Mouse (Mus musculus) kidney, postnatal 25 days (tissue): ENCODE measurements at regions not wholly inside any gene's neighbourhood (a gene's known extent, or its start where the extent isn't known, plus 50 kb on each side); places are given as distances from the start of the nearest gene placed in this dataset.
A peak's percentile ranks its signal among the peaks of the same experiment; 100 is the strongest.
"Not testable (repeated sequence)": the region's sequence is repeated elsewhere in the genome, so short reads cannot be mapped to it uniquely, and the experiment has no call there.

Experiments
- DNase-seq, 2 experiments: peaks; one replicate each; pipeline ENCODE4 v3.0.0; 2021; ENCODE audit warnings: mixed read lengths in 2 of 2

DNA sequence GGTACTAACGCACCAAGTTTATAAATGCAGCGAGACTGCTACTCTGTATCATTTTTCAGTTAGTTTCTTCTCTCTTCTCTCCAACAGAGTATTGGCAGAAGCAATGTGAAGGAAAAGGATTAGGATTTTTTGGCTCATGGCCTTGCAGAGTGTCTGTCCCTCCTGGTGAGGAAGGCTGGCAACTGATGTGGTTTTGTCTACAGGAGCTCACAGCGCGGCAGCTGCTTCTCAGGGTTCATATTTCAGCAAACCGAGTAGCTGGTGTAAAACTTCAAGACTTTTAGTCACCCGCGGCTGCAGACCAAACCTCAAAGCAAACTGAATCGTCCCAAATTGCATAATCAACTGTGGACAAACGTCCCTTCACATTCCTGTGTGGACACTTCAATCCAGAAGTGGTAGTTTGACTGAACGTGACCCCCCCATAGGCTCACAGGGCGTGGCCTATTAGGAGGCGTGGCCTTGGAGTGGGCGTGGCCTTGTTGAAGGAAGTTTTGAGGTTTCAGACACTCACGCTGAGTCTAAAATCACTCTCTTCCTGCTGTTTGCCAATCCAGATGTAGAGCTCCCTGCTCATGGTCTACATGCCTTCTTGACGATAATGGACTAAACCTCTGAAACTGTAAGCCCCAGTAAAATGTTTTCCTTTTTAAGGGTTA is 147.7 kb upstream of the Trpc7 start:
- DNase-seq: no peak

GRCm38 (mm10) chr13:57042514-57042913 is 146.7 kb upstream of the Trpc7 start:
- DNase-seq: no peak

GRCm38 (mm10) chr13:57032871-57033270 is 137.1 kb upstream of the Trpc7 start:
- no peak for DNase-seq

- no peak for DNase-seq
Measured at GRCm38 (mm10) chr13:57017553-57018341, 122.0 kb upstream of the Trpc7 start.

DNA sequence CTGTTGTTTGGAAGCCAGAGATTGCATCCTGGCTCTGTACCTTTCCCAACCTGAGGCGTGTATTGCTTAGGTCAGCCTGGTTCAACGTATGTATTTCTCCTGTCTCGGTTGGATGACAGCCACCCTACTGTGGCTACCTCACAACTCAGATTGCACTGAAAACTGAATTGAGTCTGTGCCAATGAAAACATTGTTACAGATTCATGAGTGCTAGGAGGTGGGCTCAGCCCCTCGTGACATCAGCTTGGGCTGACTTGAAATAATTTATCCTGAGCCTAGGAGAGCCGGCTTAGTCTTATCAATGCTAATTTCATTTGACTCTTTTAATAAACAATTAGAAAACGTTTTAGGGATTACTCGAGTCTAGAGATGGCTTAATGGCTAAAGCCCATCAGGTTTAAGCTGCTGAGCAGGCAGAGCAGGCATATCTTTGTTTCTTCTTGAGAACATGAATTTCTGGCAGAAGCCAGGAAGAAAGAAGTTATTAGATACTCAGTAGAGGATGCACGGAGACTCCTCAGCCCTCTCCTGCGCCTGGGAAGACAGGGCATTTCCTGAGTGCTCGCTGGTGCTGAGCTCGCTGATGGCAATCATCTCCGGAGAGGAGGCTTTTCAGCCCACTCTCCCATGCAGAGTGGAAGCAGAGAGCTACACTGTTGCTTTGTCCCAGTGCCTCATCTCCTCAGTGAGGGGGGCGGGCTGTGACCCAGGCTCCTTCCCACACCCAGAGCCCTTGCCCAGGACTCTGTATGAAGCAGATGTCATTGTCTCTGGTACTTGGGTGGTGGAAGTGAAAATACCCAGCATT is 120.9 kb upstream of the Trpc7 start:
- DNase-seq: no peak

- not testable (repeated sequence) for DNase-seq
Measured at GRCm38 (mm10) chr13:57007236-57007635, 111.4 kb upstream of the Trpc7 start.

DNA sequence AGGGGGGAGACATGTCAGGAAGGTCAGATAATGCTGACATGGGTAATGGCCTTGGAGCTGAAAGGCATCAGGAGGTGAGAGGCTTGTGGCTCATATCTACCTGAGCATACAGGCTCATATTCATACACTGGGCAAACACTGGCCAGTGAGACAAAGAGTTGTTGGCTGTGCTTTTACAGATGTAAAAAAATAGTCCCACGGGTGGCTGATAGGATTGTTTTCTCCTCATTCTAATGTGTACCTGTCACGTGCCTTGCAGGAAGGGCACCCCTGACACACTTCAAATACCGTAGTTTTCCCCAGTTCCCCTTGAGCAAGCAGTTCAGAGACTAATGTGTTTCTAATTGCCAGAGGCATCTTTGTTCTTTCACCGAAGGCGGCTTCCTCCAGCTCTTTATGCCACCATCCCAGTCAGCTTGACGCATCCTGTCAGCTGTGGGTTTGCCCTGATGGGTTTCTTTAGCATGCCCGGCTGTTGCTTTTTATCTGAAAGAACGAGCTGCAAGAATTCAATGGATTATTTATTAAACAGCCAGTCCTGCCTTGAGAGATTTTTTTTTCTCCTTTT is 107.9 kb upstream of the Trpc7 start:
- no peak for DNase-seq

DNA sequence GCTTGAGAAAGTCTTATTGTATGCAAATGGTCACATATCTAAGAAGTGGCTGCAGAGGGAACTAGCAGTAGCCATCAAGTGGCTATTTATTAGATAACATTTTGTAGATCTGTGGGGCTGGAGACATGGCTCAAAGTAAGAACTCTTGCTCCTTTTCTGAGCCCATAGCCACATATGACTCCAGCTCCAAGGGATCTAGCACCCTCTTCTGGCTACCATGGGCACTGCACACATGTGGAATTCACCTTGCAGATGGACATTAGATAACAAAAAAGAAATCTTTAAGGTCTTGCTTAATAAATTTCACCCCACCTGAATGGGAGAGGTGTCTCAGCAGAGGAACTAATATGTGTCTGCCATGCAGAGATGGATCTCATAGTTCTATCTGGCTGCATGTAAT is 96.2 kb upstream of the Trpc7 start:
- no peak for DNase-seq

- no peak for DNase-seq
Measured at GRCm38 (mm10) chr13:56974063-56974462, 78.3 kb upstream of the Trpc7 start.

- DNase-seq: peak in 1 of 2 experiments; percentile 21
Measured at GRCm38 (mm10) chr13:56955358-56955757, 59.6 kb upstream of the Trpc7 start.

- peak in 1 of 2 experiments; percentile 6 for DNase-seq
Measured at GRCm38 (mm10) chr13:56948086-56948485, 52.3 kb upstream of the Trpc7 start.

DNA sequence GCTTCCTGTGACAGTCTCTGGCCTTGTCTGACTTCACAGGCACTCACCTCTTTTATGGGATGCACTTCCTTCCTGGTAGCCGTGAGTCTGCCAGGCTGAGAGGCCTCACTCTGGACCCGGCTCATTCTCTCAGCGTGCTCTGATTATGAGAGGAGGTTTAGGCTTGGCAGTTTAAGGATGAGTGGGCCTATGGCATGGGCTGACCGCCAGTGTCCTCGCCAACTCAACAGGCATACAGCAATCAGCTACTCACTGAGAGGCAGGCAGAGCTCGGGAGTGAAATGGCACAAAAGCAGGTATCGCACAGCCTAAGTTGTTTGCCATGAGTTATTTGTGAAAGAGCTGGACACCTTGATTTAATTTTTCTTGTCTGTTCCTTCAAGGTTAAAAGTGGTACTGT is 51.5 kb upstream of the Trpc7 start:
- peak in 1 of 2 experiments; percentile 8 for DNase-seq
